In the genomic region with DNA sequence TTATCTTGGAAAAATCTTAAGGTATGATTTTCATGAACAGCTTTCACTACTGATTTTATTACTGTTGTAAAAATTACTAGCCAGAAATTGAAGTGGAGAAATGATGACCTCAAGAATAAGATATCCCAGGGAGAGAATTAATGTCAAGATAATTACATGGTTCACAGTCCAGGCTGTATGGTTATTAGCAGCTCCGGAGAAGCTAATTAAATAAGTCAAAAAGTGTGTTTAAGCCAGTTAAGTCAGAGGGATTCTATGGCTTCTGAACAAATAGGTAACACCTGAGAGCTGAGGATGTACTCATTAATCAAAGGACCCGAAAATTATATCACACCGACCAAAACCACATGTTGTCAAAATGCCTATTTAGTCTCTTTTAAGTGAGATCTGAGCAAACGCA, we compare ENCODE assay signal across 16 mouse cellular contexts.
"Had no signal": no experiment of that assay in that cellular context is flagged by ENCODE, and none has a peak within 500 bp of the region (broad histone marks: within the 10 kb centered on the region; RNA-seq: fewer than 3 reads in every experiment).

No protein-coding gene starts in this region.

- H3K27ac ChIP-seq: kidney, embryonic 15.5 days; left cerebral cortex, adult 2 months; liver, embryonic 13.5 days; neural tube, embryonic 13.5 days had no signal

- H3K27me3 ChIP-seq: kidney, embryonic 15.5 days; liver, embryonic 13.5 days; neural tube, embryonic 13.5 days had no signal

- DNase-seq: kidney, adult 8-10 months; kidney, postnatal 10 days; kidney, postnatal 36 days; layer of hippocampus, postnatal 36 days; liver, embryonic 13.5 days; lung, adult 2 months; lung, postnatal 14 days; lung, postnatal 4 days; retina, postnatal 1 day; right cerebral cortex, postnatal 25 days; thymus, adult 18-20 months; thymus, postnatal 36 days had no signal

- H3K4me2 ChIP-seq: kidney, embryonic 15.5 days; liver, embryonic 13.5 days; neural tube, embryonic 13.5 days had no signal

- H3K9ac ChIP-seq: kidney, embryonic 15.5 days; liver, embryonic 13.5 days; neural tube, embryonic 13.5 days had no signal

- H3K4me1 ChIP-seq: kidney, embryonic 15.5 days; liver, embryonic 13.5 days; neural tube, embryonic 13.5 days had no signal

- H3K36me3 ChIP-seq: kidney, embryonic 15.5 days; liver, embryonic 13.5 days; neural tube, embryonic 13.5 days had no signal

- H3K9me3 ChIP-seq: kidney, embryonic 15.5 days; liver, embryonic 13.5 days; neural tube, embryonic 13.5 days had no signal

- H3K4me3 ChIP-seq: kidney, embryonic 15.5 days; left cerebral cortex, adult 2 months; liver, embryonic 13.5 days; myocyte; neural tube, embryonic 13.5 days had no signal
